Mouse (Mus musculus) heart, postnatal 10 days (tissue): ENCODE measurements around the gene Cdhr3. TPM values are rescaled to one million over a fixed set of nuclear protein-coding genes. Genes with fewer than 3 reads are reported as not detected.
"Not testable (repeated sequence)": the region's sequence is repeated elsewhere in the genome, so short reads cannot be mapped to it uniquely, and the experiment has no call there.

Source experiments
- DNase-seq, 2 experiments: peaks; one replicate each; pipeline ENCODE4 v3.0.0; 2021
- intact Hi-C: fragments of 180-260 bp; cut with DNase I; formaldehyde crosslinking; loops from one replicate; pipeline ENCODE4 v1.15.1; 2025
- microRNA-seq, 2 experiments: library from miRNA; unstranded; fragments of <30 nt; microRNA quantifications; one replicate each; pipeline ENCODE4 v1.2.0; 2022
- total RNA-seq, 2 experiments: library from RNA; stranded (reverse); gene quantifications; 2 replicates each; pipeline ENCODE4 v1.2.3; 2021

Cdhr3 gene
- total RNA-seq, 2 experiments from 2014 or later, result 0.77 TPM; not detected in 1

- no peak for DNase-seq
- intact Hi-C loops, result no loop called here
These were observed 83.3 kb downstream of the Cdhr3 start for GRCm38 (mm10) chr12:33009206-33009966.

- DNase-seq, result no peak
- intact Hi-C loops, result no loop called here
These were observed 84.2 kb downstream of the Cdhr3 start for GRCm38 (mm10) chr12:33008305-33009110.

GRCm38 (mm10) chr12:33007176-33007575 lies 85.5 kb downstream of the Cdhr3 start:
- intact Hi-C loops, result no loop called here
- no peak for DNase-seq

- intact Hi-C loops, result no loop called here
- no peak for DNase-seq
These were observed 86.8 kb downstream of the Cdhr3 start for GRCm38 (mm10) chr12:33005858-33006257.

GRCm38 (mm10) chr12:33003339-33003965 lies 89.2 kb downstream of the Cdhr3 start:
- DNase-seq, result no peak
- intact Hi-C loops, result no loop called here

GRCm38 (mm10) chr12:33000402-33000801 lies 92.3 kb downstream of the Cdhr3 start:
- intact Hi-C loops, result no loop called here
- DNase-seq, result no peak

GRCm38 (mm10) chr12:32999778-33000177 lies 92.9 kb downstream of the Cdhr3 start:
- DNase-seq, intact Hi-C loops: not testable (repeated sequence)

- intact Hi-C loops, result no loop called here
- no peak for DNase-seq
These were observed 93.9 kb downstream of the Cdhr3 start for GRCm38 (mm10) chr12:32998766-32999165.

- intact Hi-C loops, result no loop called here
- peak; percentile 71 to 74 for DNase-seq
These were observed 97.4 kb downstream of the Cdhr3 start for GRCm38 (mm10) chr12:32995081-32995834.

- intact Hi-C loops, result no loop called here
- no peak for DNase-seq
These were observed 98.6 kb downstream of the Cdhr3 start for GRCm38 (mm10) chr12:32994081-32994480.

GRCm38 (mm10) chr12:32989731-32990130 lies 102.9 kb downstream of the Cdhr3 start:
- intact Hi-C loops, result no loop called here
- DNase-seq, result peak; percentile 33 to 43

- DNase-seq, result no peak
- intact Hi-C loops, result no loop called here
These were observed 106.4 kb downstream of the Cdhr3 start for GRCm38 (mm10) chr12:32986284-32986683.

Small RNA genes within 50 kb of the gene (microRNA-seq; reads per million reads assigned to microRNA genes)
- gene Gm22904, result 0 reads per million in 2 experiments

Other genes starting within 250 kb of the Cdhr3 start
- gene Sypl, start 139.0 kb downstream of the Cdhr3 start, total RNA-seq, result 10 to 100 TPM; 83.4 to 89.9 TPM
- 10 to 100 TPM; 16.6 to 18.6 TPM for gene Atxn7l1, start 54.8 kb upstream of the Cdhr3 start, total RNA-seq